Mouse (Mus musculus) heart, adult 8-10 months (tissue): Measurements from ENCODE around the gene Bscl2. TPM values are rescaled to one million over a fixed set of nuclear protein-coding genes. Genes with fewer than 3 reads are reported as not detected.
A peak's percentile ranks its signal among the peaks of the same experiment; 100 is the strongest.
"Not testable (repeated sequence)": the region's sequence is repeated elsewhere in the genome, so short reads cannot be mapped to it uniquely, and the experiment has no call there.

Source experiments
- DNase-seq: peaks from one replicate; pipeline ENCODE4 v3.0.0; 2022; ENCODE audit warnings: low spot score
- total RNA-seq, 4 experiments: library from RNA; stranded (reverse); gene quantifications; 2 replicates each; pipeline ENCODE4 v1.2.4; 2022

Bscl2 gene
- total RNA-seq, 4 experiments from 2014 or later, result 21.2 to 28.1 (median 24.2) TPM

- no peak for DNase-seq
Measured at GRCm38 (mm10) chr19:8830664-8831063, 6.6 kb upstream of the Bscl2 start.

- DNase-seq, result no peak
Measured at GRCm38 (mm10) chr19:8831262-8831661, 6.0 kb upstream of the Bscl2 start.

- no peak for DNase-seq
Measured at GRCm38 (mm10) chr19:8832971-8833370, 4.3 kb upstream of the Bscl2 start.

- DNase-seq, result not testable (repeated sequence)
Measured at GRCm38 (mm10) chr19:8836327-8836726, 940 bp upstream of the Bscl2 start.

- DNase-seq, result no peak
Measured at GRCm38 (mm10) chr19:8838041-8838730, 919 bp downstream of the Bscl2 start.

- no peak for DNase-seq
Measured at GRCm38 (mm10) chr19:8839103-8839907, 2.0 kb downstream of the Bscl2 start, which contains the start of gene Gng3. Gng3 (minus strand) TSS chr19:8839194.

- DNase-seq, result peak; percentile 67
Measured at GRCm38 (mm10) chr19:8839908-8840791, 2.9 kb downstream of the Bscl2 start.

- no peak for DNase-seq
Measured at GRCm38 (mm10) chr19:8841012-8841411, 3.7 kb downstream of the Bscl2 start.

GRCm38 (mm10) chr19:8842961-8843360, 5.7 kb downstream of the Bscl2 start:
- DNase-seq, result no peak

- DNase-seq, result peak; percentile 81
Measured at GRCm38 (mm10) chr19:8844371-8845129, 7.3 kb downstream of the Bscl2 start.

- no peak for DNase-seq
Measured at GRCm38 (mm10) chr19:8848356-8848755, 11.1 kb downstream of the Bscl2 start.

GRCm38 (mm10) chr19:8850402-8850901, 13.2 kb downstream of the Bscl2 start, which contains the start of gene Lrrn4cl:
Lrrn4cl (plus strand) TSS chr19:8850768.
- DNase-seq, result peak; percentile 38

- no peak for DNase-seq
Measured at GRCm38 (mm10) chr19:8851639-8852038, 14.4 kb downstream of the Bscl2 start.

- no peak for DNase-seq
Measured at GRCm38 (mm10) chr19:8852236-8852928, 15.1 kb downstream of the Bscl2 start.

- DNase-seq, result no peak
Measured at GRCm38 (mm10) chr19:8853117-8853516, 15.8 kb downstream of the Bscl2 start.

GRCm38 (mm10) chr19:8857689-8858088, 20.4 kb downstream of the Bscl2 start:
- peak; percentile 46 for DNase-seq

- no peak for DNase-seq
Measured at GRCm38 (mm10) chr19:8859018-8859417, 21.8 kb downstream of the Bscl2 start.

GRCm38 (mm10) chr19:8864265-8864664, 27.0 kb downstream of the Bscl2 start:
- no peak for DNase-seq

- not testable (repeated sequence) for DNase-seq
Measured at GRCm38 (mm10) chr19:8870381-8870780, 33.1 kb downstream of the Bscl2 start.

GRCm38 (mm10) chr19:8870838-8871237, 33.6 kb downstream of the Bscl2 start:
- no peak for DNase-seq
